Mouse (Mus musculus) thymus, adult 2 months (tissue): ENCODE results near the gene Slamf6.

ENCODE experiments used
- CTCF ChIP-seq: fragments of 200-500 bp; IDR thresholded peaks from 2 replicates; pipeline ENCODE4 v1.5.1; 2012; ENCODE audit warnings: mild to moderate bottlenecking, control low read depth, low read length, moderate library complexity, borderline replicate concordance; ENCODE audit not compliant: control insufficient read depth, poor library complexity, insufficient read depth; ENCODE audit errors: extremely low read depth
- POLR2A ChIP-seq: fragments of 200-500 bp; IDR thresholded peaks from 2 replicates; pipeline ENCODE4 v1.6.1; 2012; ENCODE audit warnings: mild to moderate bottlenecking, low read length, control low read depth, moderate library complexity; ENCODE audit not compliant: control insufficient read depth, poor library complexity, insufficient read depth; ENCODE audit errors: extremely low read depth

GRCm38 (mm10) chr1:171946447-171946995, 29.2 kb downstream of the Slamf6 start:
- TF ChIP-seq POLR2A (no peak), CTCF (no peak)
